Mouse (Mus musculus) ES-Bruce4 (cell line): ENCODE measurements around the gene Olfr218. TPM values are rescaled to one million over a fixed set of nuclear protein-coding genes. Genes with fewer than 3 reads are reported as not detected.

Experiments used
- H3K27ac ChIP-seq: 2 replicates; pipeline ENCODE4 v1.5.1; 2012; ENCODE audit warnings: low read length, inconsistent platforms; ENCODE audit not compliant: insufficient read depth
- H3K27me3 ChIP-seq: 2 replicates; pipeline ENCODE4 v1.6.1; 2012; ENCODE audit warnings: mild to moderate bottlenecking, low read length, inconsistent platforms; ENCODE audit not compliant: control insufficient read depth, poor library complexity, insufficient read depth, severe bottlenecking
- H3K36me3 ChIP-seq: 2 replicates; pipeline ENCODE4 v1.6.1; 2012; ENCODE audit warnings: inconsistent platforms, mild to moderate bottlenecking, low read length, moderate library complexity; ENCODE audit not compliant: control insufficient read depth, poor library complexity, insufficient read depth, severe bottlenecking
- H3K4me1 ChIP-seq: one replicate; pipeline ENCODE4 v1.8.1; 2011; ENCODE audit warnings: low read length; ENCODE audit not compliant: control insufficient read depth, insufficient read depth
- H3K4me3 ChIP-seq: 2 replicates; pipeline ENCODE4 v1.5.1; 2011; ENCODE audit warnings: low read depth, mild to moderate bottlenecking, low read length
- H3K9ac ChIP-seq: 2 replicates; pipeline ENCODE4 v1.6.1; 2012; ENCODE audit warnings: low read depth, mild to moderate bottlenecking, inconsistent platforms; ENCODE audit not compliant: poor library complexity, severe bottlenecking
- H3K9me3 ChIP-seq: replicated peaks from 2 replicates; pipeline ENCODE4 v1.6.1; 2012; ENCODE audit warnings: mild to moderate bottlenecking, low read length, inconsistent platforms; ENCODE audit not compliant: control insufficient read depth, poor library complexity, insufficient read depth, severe bottlenecking
- CTCF ChIP-seq: IDR thresholded peaks from one replicate; pipeline ENCODE4 v1.8.1; 2011; ENCODE audit warnings: low read depth, low read length
- EP300 ChIP-seq: IDR thresholded peaks from 2 replicates; pipeline ENCODE4 v1.6.1; 2011; ENCODE audit warnings: low read depth, low read length; ENCODE audit not compliant: insufficient read depth
- POLR2A ChIP-seq: IDR thresholded peaks from one replicate; pipeline ENCODE4 v1.8.1; 2011; ENCODE audit warnings: low read length; ENCODE audit not compliant: insufficient read depth
- polyA plus RNA-seq: library from polyadenylated mRNA; stranded (reverse); fragments of >200 nt; gene quantifications from 2 replicates; pipeline ENCODE4 v1.2.4, GENCODE M21; 2011; ENCODE audit warnings: low read depth; ENCODE audit not compliant: missing spikeins, insufficient read depth, insufficient read length

The Olfr218 gene
- not detected in 2 replicates for polyA plus RNA-seq

DNA sequence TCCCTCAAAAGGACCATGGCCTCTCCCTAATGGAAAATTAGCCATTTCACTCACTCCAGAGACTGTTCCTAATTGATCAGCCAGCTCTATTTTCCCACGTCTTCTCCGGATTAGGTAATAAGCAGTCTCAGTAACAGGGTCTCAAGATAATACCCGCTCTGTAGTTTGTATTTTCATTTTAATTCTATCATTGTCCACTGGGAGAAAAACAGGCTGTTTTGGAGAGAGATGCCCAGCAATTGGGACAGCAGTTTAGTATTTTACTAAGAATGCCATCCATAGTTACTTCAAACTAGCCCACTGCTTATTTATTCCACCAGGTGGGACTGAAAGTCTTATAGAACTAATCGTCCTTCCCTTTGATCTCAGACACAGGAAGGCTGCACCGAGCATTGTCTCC lies at the start of gene Olfr218:
TSS of gene Olfr218 (plus strand) at position 301 of the 400 bp plus-strand sequence.
- H3K9ac ChIP-seq, result no peak within 1 kb of the TSS
- H3K9me3 ChIP-seq, result no peaks in the 10 kb centered on the region
- H3K4me3 ChIP-seq, result no peak within 1 kb of the TSS
- H3K27ac ChIP-seq, result no peak within 1 kb of the TSS
- H3K27me3 ChIP-seq, result no peaks in the 10 kb centered on the region
- H3K36me3 ChIP-seq, result no peaks in the 10 kb centered on the region
- no peak for TF ChIP-seq POLR2A
- TF ChIP-seq EP300, result no peak
- TF ChIP-seq CTCF, result no peak
- H3K4me1 ChIP-seq, result no peaks in the 10 kb centered on the region

DNA sequence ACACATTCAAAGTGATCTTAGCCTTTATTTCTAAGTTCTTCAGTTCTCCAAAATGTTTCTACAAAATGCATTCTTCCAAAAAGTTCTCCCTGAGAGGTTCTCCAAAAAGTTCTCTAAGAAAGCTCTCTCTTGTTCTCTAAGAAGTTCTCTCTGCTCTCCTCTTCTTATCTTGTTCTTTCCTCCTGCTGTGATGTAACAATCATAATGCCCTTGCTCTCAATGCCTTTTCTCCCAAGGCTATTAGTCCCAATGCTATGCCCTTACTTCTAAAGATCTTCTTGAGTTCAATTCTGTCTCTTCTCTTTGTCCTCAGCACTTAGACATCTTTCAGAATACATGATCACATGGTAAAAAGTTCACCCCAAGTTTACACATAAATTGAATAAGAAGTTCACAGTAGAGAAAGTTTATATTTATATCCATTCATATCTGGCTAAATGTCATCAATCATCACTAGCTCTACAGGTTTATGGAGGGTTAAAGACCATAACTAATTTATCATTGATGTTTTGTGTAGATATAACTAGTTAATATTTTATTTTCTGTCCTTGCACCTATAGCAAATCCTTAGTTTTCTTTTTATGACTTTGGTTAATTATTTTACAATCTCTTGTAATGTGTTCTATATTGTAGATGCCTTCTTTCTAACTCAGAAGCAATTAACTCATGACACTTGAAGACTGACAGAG lies 23.3 kb upstream of the Olfr218 start:
- Histone ChIP-seq H3K4me1 (no peaks in the 10 kb centered on the region), H3K27ac (no peak overlapping the region)

DNA sequence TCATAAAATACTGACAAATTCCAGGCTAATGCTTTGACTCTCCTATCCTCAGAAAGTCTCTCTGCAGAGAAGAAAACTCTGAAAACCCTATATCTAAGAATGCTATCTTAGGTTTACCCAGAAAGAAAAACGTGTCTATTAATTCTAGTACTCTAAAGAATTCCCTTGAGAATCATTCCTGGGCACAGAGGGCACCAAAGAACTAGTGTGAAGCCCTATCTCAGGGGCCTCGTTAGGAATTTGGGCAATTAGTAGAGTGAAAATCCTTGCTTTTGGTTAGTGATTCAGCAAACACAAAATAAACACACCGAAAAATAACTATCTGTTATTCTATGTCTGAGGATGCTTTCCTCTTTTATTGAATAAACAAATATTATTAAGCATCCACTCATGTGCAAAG lies 7.1 kb upstream of the Olfr218 start, which contains the start of gene Olfr1406:
TSS of gene Olfr1406 (minus strand) at position 101 of the 400 bp plus-strand sequence.
- Histone ChIP-seq H3K9me3 (no peaks in the 10 kb centered on the region), H3K36me3 (no peaks in the 10 kb centered on the region), H3K4me1 (no peaks in the 10 kb centered on the region), H3K27me3 (no peaks in the 10 kb centered on the region), H3K4me3 (no peak within 1 kb of the TSS), H3K9ac (no peak within 1 kb of the TSS), H3K27ac (no peak within 1 kb of the TSS)
- TF ChIP-seq POLR2A, result no peak
- TF ChIP-seq EP300, result no peak
- no peak for TF ChIP-seq CTCF

More for the DNA sequence above, 23.3 kb upstream of the Olfr218 start:
- no peak overlapping the region for H3K4me3 ChIP-seq
- no peak overlapping the region for H3K9ac ChIP-seq
- TF ChIP-seq EP300 (no peak), CTCF (no peak), POLR2A (no peak)
- H3K27me3 ChIP-seq, result no peaks in the 10 kb centered on the region
- no peaks in the 10 kb centered on the region for H3K9me3 ChIP-seq
- H3K36me3 ChIP-seq, result no peaks in the 10 kb centered on the region

DNA sequence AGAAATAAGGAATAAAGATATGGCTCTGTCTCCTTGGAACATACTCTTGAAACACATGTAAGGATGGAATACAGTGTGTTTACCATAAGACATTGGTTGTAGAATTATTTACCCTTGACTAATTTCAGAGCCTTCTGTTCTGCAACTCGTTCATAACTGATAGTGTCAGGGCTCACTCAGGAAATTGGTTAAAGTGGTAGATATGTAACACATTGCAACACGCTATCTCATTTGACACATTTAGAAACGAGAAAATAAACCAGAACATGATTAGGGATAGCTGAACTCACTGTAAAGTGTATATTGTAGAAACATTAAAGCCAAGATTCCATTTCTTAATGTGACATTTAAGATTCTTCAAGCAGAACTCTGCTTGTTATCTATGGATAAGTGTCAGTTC lies 5.5 kb upstream of the Olfr218 start:
- H3K9ac ChIP-seq, result no peak overlapping the region
- no peaks in the 10 kb centered on the region for H3K9me3 ChIP-seq
- H3K27me3 ChIP-seq, result no peaks in the 10 kb centered on the region
- TF ChIP-seq POLR2A, result no peak
- no peak for TF ChIP-seq EP300
- TF ChIP-seq CTCF, result no peak
- no peak overlapping the region for H3K27ac ChIP-seq
- H3K36me3 ChIP-seq, result no peaks in the 10 kb centered on the region
- H3K4me1 ChIP-seq, result no peaks in the 10 kb centered on the region
- no peak overlapping the region for H3K4me3 ChIP-seq

DNA sequence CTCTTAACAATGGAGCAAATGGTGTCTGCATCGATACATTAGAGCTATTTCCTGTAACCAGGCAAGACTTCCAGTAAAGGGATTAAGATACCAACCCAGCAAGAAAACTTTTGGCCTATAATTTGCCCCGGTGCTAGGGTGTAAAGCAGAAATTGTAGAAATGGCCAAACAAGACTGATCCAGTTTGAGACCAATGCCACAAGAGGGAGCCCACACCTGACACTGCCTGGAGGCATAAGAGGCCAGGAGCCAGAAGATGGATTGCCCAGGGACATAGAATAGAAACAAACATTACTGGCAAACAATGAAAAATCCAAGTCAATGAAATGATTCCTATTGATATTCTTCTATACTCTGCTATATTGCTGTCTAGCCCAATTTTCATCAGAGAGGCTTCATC lies 1.2 kb upstream of the Olfr218 start:
- Histone ChIP-seq H3K36me3 (no peaks in the 10 kb centered on the region), H3K9me3 (no peaks in the 10 kb centered on the region), H3K9ac (no peak overlapping the region), H3K27ac (no peak overlapping the region), H3K4me3 (no peak overlapping the region), H3K27me3 (no peaks in the 10 kb centered on the region), H3K4me1 (no peaks in the 10 kb centered on the region)
- no peak for TF ChIP-seq EP300
- no peak for TF ChIP-seq POLR2A
- TF ChIP-seq CTCF, result no peak

DNA sequence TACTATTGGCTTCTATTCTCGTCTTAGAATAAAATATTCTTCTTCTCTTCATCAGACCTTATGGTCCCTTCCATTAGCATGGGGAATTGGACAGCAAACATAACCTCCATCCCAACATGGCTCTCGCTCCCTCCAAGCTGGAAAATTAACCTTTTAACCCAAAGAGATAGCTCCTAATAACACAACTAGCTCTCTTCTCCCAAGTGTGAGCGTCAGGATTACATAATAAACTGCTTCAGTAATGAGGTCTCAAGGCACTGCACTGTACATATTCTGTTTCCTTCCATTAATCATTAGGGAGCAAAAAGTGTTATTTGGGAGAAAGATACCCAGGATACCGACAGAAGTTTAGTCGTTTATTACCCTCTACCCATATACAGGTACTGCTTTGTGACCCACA lies 14.5 kb downstream of the Olfr218 start, which contains the start of gene Olfr1404:
TSS of gene Olfr1404 (plus strand) at position 301 of the 400 bp plus-strand sequence.
- H3K9me3 ChIP-seq, result no peaks in the 10 kb centered on the region
- no peak within 1 kb of the TSS for H3K27ac ChIP-seq
- no peaks in the 10 kb centered on the region for H3K4me1 ChIP-seq
- H3K27me3 ChIP-seq, result no peaks in the 10 kb centered on the region
- no peak within 1 kb of the TSS for H3K4me3 ChIP-seq
- no peaks in the 10 kb centered on the region for H3K36me3 ChIP-seq
- no peak for TF ChIP-seq EP300
- TF ChIP-seq POLR2A, result no peak
- no peak for TF ChIP-seq CTCF
- H3K9ac ChIP-seq, result no peak within 1 kb of the TSS
